Mouse (Mus musculus) cerebellum, postnatal 4 days (tissue): ENCODE data around the gene Eif3m.

Experiments
- DNase-seq, 2 experiments: peaks; one replicate each; pipeline ENCODE4 v3.0.0; 2022; ENCODE audit warnings: low spot score in 2 of 2, mixed read lengths in 1 of 2

Gene Eif3m

GRCm38 (mm10) chr2:105016192-105016966 lies 501 bp downstream of the Eif3m start:
- no peak for DNase-seq

DNA sequence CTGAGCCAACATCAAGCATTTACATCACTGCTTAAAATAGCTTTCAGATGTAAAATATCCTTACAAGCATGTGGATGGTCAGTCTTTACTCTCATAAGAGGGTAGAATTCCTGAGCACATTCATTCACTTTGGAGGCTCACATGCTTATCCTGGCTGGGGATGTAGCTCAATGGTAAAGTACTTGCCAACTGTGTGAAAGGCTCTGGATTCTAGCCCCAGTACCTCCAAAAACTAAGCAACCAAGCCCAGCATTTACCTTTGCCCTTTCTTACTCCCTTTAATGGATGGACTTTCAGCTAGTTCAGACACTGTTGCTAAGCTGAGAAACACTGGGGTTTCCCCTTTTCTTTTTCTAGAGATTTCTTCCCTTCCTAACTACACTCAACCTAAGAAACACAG lies 9.6 kb downstream of the Eif3m start:
- no peak for DNase-seq

GRCm38 (mm10) chr2:104996201-104996600 lies 20.7 kb downstream of the Eif3m start:
- no peak for DNase-seq

GRCm38 (mm10) chr2:104994436-104994835 lies 22.4 kb downstream of the Eif3m start:
- no peak for DNase-seq

DNA sequence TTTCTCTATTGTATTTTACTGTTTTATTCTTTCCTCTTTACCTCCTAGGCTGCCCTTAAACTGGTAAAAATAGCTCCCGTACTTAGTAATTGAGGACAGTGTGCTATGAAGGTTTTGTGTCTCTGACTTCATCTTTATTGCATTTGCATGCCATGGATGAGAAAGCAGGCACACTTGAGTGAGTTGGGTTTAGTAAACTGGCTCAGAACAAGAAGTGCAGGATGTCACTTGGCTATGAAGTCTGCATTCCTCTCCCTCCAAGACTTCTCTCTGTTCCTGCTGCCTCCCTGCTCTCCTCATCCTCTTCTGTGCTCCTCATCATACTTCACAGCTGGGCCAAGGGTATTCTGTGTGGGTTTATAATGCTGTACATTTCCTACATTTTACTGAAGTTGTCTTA lies 27.9 kb downstream of the Eif3m start:
- DNase-seq: no peak

- no peak for DNase-seq
These were observed 31.1 kb downstream of the Eif3m start for GRCm38 (mm10) chr2:104985796-104986195.

- no peak for DNase-seq
These were observed 35.2 kb downstream of the Eif3m start for GRCm38 (mm10) chr2:104981712-104982111.

GRCm38 (mm10) chr2:104964492-104964891 lies 52.4 kb downstream of the Eif3m start:
- DNase-seq: no peak
